Mouse (Mus musculus) lung, embryonic 16.5 days (tissue): ENCODE data around the gene Slc25a33. TPM values are rescaled to one million over a fixed set of nuclear protein-coding genes. Genes with fewer than 3 reads are reported as not detected.

Source experiments
- ATAC-seq: fragments of 200-750 bp; cut with Nextera tagmentation; 2 replicates; pipeline ENCODE4 v1.8.0; 2017; ENCODE audit warnings: low read depth, mild to moderate bottlenecking, moderate library complexity
- H3K27ac ChIP-seq: fragments of 300-500 bp; sonication (generic); 2 replicates; pipeline ENCODE4 v1.5.1; 2014; ENCODE audit warnings: mild to moderate bottlenecking, control low read depth, low read length
- H3K27me3 ChIP-seq: fragments of 300-500 bp; sonication (generic); 2 replicates; pipeline ENCODE4 v1.6.1; 2014; ENCODE audit warnings: low read depth, low read length, mixed read lengths; ENCODE audit not compliant: control insufficient read depth, insufficient read depth
- H3K36me3 ChIP-seq: fragments of 300-500 bp; sonication (generic); 2 replicates; pipeline ENCODE4 v1.6.1; 2014; ENCODE audit warnings: low read length; ENCODE audit not compliant: control insufficient read depth, insufficient read depth
- H3K4me1 ChIP-seq: fragments of 300-500 bp; sonication (generic); replicated peaks from 2 replicates; pipeline ENCODE4 v1.6.1; 2014; ENCODE audit warnings: low read length, mixed read lengths; ENCODE audit not compliant: control insufficient read depth, insufficient read depth
- H3K4me2 ChIP-seq: fragments of 300-500 bp; sonication (generic); 2 replicates; pipeline ENCODE4 v1.6.1; 2014; ENCODE audit warnings: low read depth, low read length, control low read depth
- H3K4me3 ChIP-seq: fragments of 300-500 bp; sonication (generic); 2 replicates; pipeline ENCODE4 v1.5.1; 2014; ENCODE audit warnings: mild to moderate bottlenecking, low read length, control low read depth
- H3K9ac ChIP-seq: fragments of 300-500 bp; sonication (generic); 2 replicates; pipeline ENCODE4 v1.6.1; 2014; ENCODE audit warnings: low read length, control low read depth
- H3K9me3 ChIP-seq: fragments of 300-500 bp; sonication (generic); 2 replicates; pipeline ENCODE4 v1.6.1; 2016; ENCODE audit warnings: low read length; ENCODE audit not compliant: control insufficient read depth
- WGBS: fragments of 180-500 bp; shearing (Covaris S2); extraction: QIAGEN DNeasy Blood & Tissue Kit; methylation state at CpG from one replicate; pipeline ENCODE4 v1.1.7; 2014; 5-methylcytosine and 5-hydroxymethylcytosine counted together
- polyA plus RNA-seq: library from polyadenylated mRNA; unstranded; fragments of >200 nt; fragmentation: Nextera tagmentation; extraction: Ambion mirVana; gene quantifications from 2 replicates; pipeline ENCODE4 v1.2.1, GENCODE M21; 2015

Gene Slc25a33
- polyA plus RNA-seq, 1 experiment from 2014 or later = 5.8 TPM

GRCm38 (mm10) chr4:149790546-149790945 lies 16.5 kb upstream of the Slc25a33 start:
- Histone ChIP-seq H3K36me3 (no peaks in the 10 kb centered on the region), H3K4me3 (no peak overlapping the region), H3K4me1 (peaks cover 16% of the 10 kb centered on the region), H3K27ac (no peak overlapping the region), H3K4me2 (no peak overlapping the region), H3K27me3 (no peaks in the 10 kb centered on the region), H3K9me3 (no peaks in the 10 kb centered on the region), H3K9ac (no peak overlapping the region)
- 52% methylated on average over 4 of the region's 4 CpGs for WGBS
- no peak for ATAC-seq

- H3K27ac ChIP-seq = no peak overlapping the region
- no peak overlapping the region for H3K4me2 ChIP-seq
- peaks cover 16% of the 10 kb centered on the region for H3K4me1 ChIP-seq
- no peaks in the 10 kb centered on the region for H3K36me3 ChIP-seq
- H3K27me3 ChIP-seq = no peaks in the 10 kb centered on the region
- H3K4me3 ChIP-seq = no peak overlapping the region
- H3K9me3 ChIP-seq = no peaks in the 10 kb centered on the region
- WGBS = 63% methylated on average over 13 of the region's 13 CpGs
- H3K9ac ChIP-seq = no peak overlapping the region
- peak; percentile 59; the same call in 1 of the 2 replicates for ATAC-seq
Measured at GRCm38 (mm10) chr4:149789421-149790194, 15.5 kb upstream of the Slc25a33 start.

GRCm38 (mm10) chr4:149784901-149785300 lies 10.8 kb upstream of the Slc25a33 start:
- no peaks in the 10 kb centered on the region for H3K36me3 ChIP-seq
- no peak overlapping the region for H3K27ac ChIP-seq
- no peak overlapping the region for H3K4me3 ChIP-seq
- peaks cover 7% of the 10 kb centered on the region for H3K4me1 ChIP-seq
- ATAC-seq = no peak
- 81% methylated on average over 5 of the region's 5 CpGs for WGBS
- no peak overlapping the region for H3K9ac ChIP-seq
- no peak overlapping the region for H3K4me2 ChIP-seq
- H3K27me3 ChIP-seq = no peaks in the 10 kb centered on the region
- no peaks in the 10 kb centered on the region for H3K9me3 ChIP-seq

- H3K4me2 ChIP-seq = no peak overlapping the region
- no peaks in the 10 kb centered on the region for H3K9me3 ChIP-seq
- no peaks in the 10 kb centered on the region for H3K27me3 ChIP-seq
- WGBS = 74% methylated on average over 9 of the region's 9 CpGs
- H3K4me3 ChIP-seq = no peak overlapping the region
- no peak overlapping the region for H3K9ac ChIP-seq
- peaks cover 4% of the 10 kb centered on the region for H3K4me1 ChIP-seq
- no peak for ATAC-seq
- H3K27ac ChIP-seq = no peak overlapping the region
- H3K36me3 ChIP-seq = no peaks in the 10 kb centered on the region
Measured at GRCm38 (mm10) chr4:149784371-149784770, 10.3 kb upstream of the Slc25a33 start.

GRCm38 (mm10) chr4:149782975-149783374 lies 8.9 kb upstream of the Slc25a33 start:
- Histone ChIP-seq H3K36me3 (no peaks in the 10 kb centered on the region), H3K9me3 (no peaks in the 10 kb centered on the region), H3K9ac (no peak overlapping the region), H3K4me2 (no peak overlapping the region), H3K4me3 (no peak overlapping the region), H3K27ac (no peak overlapping the region), H3K27me3 (no peaks in the 10 kb centered on the region), H3K4me1 (peaks cover 4% of the 10 kb centered on the region)
- no peak for ATAC-seq
- 49% methylated on average over 8 of the region's 8 CpGs for WGBS

- WGBS = 29% methylated on average over 13 of the region's 13 CpGs
- ATAC-seq = no peak
- no peaks in the 10 kb centered on the region for H3K9me3 ChIP-seq
- H3K4me1 ChIP-seq = peaks cover 8% of the 10 kb centered on the region
- H3K36me3 ChIP-seq = no peaks in the 10 kb centered on the region
- H3K4me3 ChIP-seq = no peak overlapping the region
- no peaks in the 10 kb centered on the region for H3K27me3 ChIP-seq
- H3K4me2 ChIP-seq = no peak overlapping the region; the same call in 1 of the 2 replicates
- H3K9ac ChIP-seq = no peak overlapping the region
- H3K27ac ChIP-seq = no peak overlapping the region
Measured at GRCm38 (mm10) chr4:149780565-149781356, 6.7 kb upstream of the Slc25a33 start.

- H3K27me3 ChIP-seq = no peaks in the 10 kb centered on the region
- H3K27ac ChIP-seq = no peak overlapping the region
- no peak overlapping the region for H3K4me2 ChIP-seq
- WGBS = 62% methylated on average over 9 of the region's 9 CpGs
- no peak overlapping the region for H3K4me3 ChIP-seq
- no peak overlapping the region for H3K9ac ChIP-seq
- H3K36me3 ChIP-seq = no peaks in the 10 kb centered on the region
- H3K4me1 ChIP-seq = peaks cover 14% of the 10 kb centered on the region
- H3K9me3 ChIP-seq = no peaks in the 10 kb centered on the region
- no peak; the same call in 1 of the 2 replicates for ATAC-seq
Measured at GRCm38 (mm10) chr4:149779966-149780365, 5.9 kb upstream of the Slc25a33 start.

GRCm38 (mm10) chr4:149777126-149777525 lies 3.0 kb upstream of the Slc25a33 start:
- peaks cover 22% of the 10 kb centered on the region for H3K4me1 ChIP-seq
- H3K27ac ChIP-seq = no peak overlapping the region
- no peaks in the 10 kb centered on the region for H3K9me3 ChIP-seq
- ATAC-seq = no peak
- no peak overlapping the region for H3K4me2 ChIP-seq
- no peaks in the 10 kb centered on the region for H3K27me3 ChIP-seq
- H3K4me3 ChIP-seq = no peak overlapping the region
- WGBS = 71% methylated on average over 9 of the region's 9 CpGs
- no peaks in the 10 kb centered on the region for H3K36me3 ChIP-seq
- H3K9ac ChIP-seq = no peak overlapping the region

GRCm38 (mm10) chr4:149775760-149776362 lies 1.8 kb upstream of the Slc25a33 start:
- no peaks in the 10 kb centered on the region for H3K36me3 ChIP-seq
- no peak for ATAC-seq
- no peaks in the 10 kb centered on the region for H3K27me3 ChIP-seq
- H3K9me3 ChIP-seq = no peaks in the 10 kb centered on the region
- peaks cover 22% of the 10 kb centered on the region for H3K4me1 ChIP-seq
- no peak overlapping the region; the same call in 1 of the 2 replicates for H3K4me2 ChIP-seq
- H3K9ac ChIP-seq = no peak overlapping the region
- no peak overlapping the region for H3K4me3 ChIP-seq
- WGBS = 12% methylated on average over 8 of the region's 8 CpGs
- H3K27ac ChIP-seq = no peak overlapping the region
